Mouse (Mus musculus): ENCODE results near the gene Exoc3l4. TPM values are rescaled to one million over a fixed set of nuclear protein-coding genes. Genes with fewer than 3 reads are reported as not detected.
A peak's percentile ranks its signal among the peaks of the same experiment; 100 is the strongest.

Gene Exoc3l4
- polyA plus RNA-seq, 1 experiment from 2014 or later: 2.1 TPM

DNA sequence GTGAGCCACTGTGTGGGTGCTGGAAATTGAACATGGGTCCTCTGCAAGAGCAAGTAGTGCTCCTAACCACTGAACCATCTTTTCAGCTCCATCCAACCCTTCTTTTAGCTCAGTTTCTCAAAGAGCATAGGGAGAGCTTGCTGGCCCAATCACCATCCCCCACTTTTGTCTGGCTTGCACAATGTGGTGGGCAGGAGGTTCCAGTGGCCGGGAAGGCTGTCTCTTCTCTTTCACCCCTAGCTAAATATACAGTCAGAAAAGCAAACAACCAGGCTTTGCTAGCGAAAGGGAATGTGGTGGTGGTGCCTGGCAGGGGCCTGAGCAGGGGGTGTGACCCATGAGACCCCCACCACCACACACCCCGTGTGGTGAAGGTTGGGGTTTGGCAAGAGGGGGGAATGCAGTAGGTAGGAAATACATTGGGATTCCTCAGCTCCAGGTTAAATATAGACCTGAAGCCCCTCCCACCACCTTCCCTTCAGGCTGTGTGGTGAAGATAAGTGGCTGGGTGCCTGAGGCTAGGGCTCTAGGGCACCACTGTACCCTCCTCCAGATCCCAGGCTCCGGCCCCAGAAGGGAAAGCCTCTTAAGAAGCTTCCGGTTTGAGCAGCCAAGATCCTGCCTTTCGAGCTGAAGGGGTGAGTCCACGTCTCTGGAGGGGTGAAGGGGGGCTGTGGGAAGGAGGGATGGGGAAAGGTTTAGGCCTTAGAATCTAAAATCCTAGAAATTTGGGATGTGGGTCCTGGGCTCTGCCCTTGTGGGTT lies 4.3 kb downstream of the Exoc3l4 start:
- Histone ChIP-seq H3K27ac (ENCODE audit: low read length) (no peak overlapping the region), H3K36me3 (ENCODE audit: control insufficient read depth, insufficient read depth, low read length) (no peaks in the 10 kb centered on the region), H3K4me3 (ENCODE audit: low read depth, low read length) (no peak overlapping the region), H3K4me2 (ENCODE audit: low read length) (no peak overlapping the region), H3K4me1 (ENCODE audit: control insufficient read depth, insufficient read depth, low read length) (peaks cover 13% of the 10 kb centered on the region), H3K27me3 (ENCODE audit: control insufficient read depth, insufficient read depth, low read depth, low read length) (peaks cover 54% of the 10 kb centered on the region), H3K9me3 (replicated peaks; ENCODE audit: control insufficient read depth, low read length, poor library complexity, severe bottlenecking) (no peaks in the 10 kb centered on the region), H3K9ac (ENCODE audit: low read depth, low read length) (0 out of 2 replicates have a peak overlapping the region, but pooled peaks have one; percentile 6)
- no peak for ATAC-seq
- 47% methylated on average over 7 of the region's 7 CpGs for whole genome bisulfite sequencing

DNA sequence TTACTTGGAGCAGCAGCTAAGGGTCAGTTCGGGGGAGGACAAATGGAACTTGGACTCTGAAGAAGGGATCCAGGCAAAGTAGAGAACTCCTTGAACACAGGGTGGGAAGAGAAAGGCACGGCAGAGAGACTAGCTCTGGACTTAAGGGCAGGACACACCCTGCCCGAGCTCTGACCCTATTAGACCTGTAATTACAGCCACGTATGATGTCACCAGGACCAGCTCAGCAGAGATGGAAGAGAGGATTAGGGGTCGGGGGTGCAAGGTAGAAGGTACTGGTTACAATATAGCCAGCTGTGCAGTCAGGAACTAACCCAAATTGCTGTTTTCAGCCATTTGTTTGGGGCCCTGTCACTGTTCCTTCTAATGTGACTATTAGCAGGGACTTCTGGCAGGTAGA lies 6.0 kb downstream of the Exoc3l4 start:
- no peaks in the 10 kb centered on the region for H3K36me3 ChIP-seq (ENCODE audit: control insufficient read depth, insufficient read depth, low read length)
- H3K9ac ChIP-seq (ENCODE audit: low read depth, low read length): no peak overlapping the region
- 46% methylated on average over 5 of the region's 5 CpGs for WGBS
- H3K27ac ChIP-seq (ENCODE audit: low read length): no peak overlapping the region
- peaks cover 2% of the 10 kb centered on the region; the same call in 1 of the 2 replicates for H3K4me1 ChIP-seq (ENCODE audit: control insufficient read depth, insufficient read depth, low read length)
- peaks cover 65% of the 10 kb centered on the region for H3K27me3 ChIP-seq (ENCODE audit: control insufficient read depth, insufficient read depth, low read depth, low read length)
- no peak overlapping the region for H3K4me3 ChIP-seq (ENCODE audit: low read depth, low read length)
- no peak for ATAC-seq
- H3K4me2 ChIP-seq (ENCODE audit: low read length): no peak overlapping the region
- no peaks in the 10 kb centered on the region for H3K9me3 ChIP-seq (replicated peaks; ENCODE audit: control insufficient read depth, low read length, poor library complexity, severe bottlenecking)

DNA sequence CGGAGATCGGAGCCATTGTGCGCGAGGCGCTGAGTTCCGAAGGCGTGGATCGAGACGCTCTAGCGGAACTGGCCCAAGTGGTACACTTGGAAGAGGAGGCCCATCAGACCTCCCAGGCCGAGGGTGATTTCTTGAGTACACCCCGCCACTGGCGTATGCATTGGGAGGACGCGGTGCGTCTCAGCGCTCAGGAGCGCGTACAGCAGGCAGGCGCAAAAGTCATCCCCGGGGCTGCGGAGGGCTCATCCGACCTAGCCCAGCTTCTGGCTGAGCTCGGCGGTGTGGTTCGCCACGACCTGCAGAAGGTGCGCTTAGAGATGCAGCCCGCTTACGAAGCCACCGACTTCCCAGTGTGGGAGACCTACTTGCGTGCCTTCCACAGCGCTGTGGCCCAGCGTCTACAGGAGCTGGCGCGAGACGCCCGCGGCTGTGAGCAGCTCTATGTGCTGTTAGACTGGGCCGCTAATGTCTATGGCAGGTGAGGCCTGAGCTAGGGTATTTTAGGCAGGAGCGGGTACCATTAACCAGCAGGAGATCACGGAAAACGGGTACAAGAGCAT lies 6.8 kb downstream of the Exoc3l4 start:
- no peak for ATAC-seq
- peaks cover 73% of the 10 kb centered on the region for H3K27me3 ChIP-seq (ENCODE audit: control insufficient read depth, insufficient read depth, low read depth, low read length)
- no peaks in the 10 kb centered on the region for H3K9me3 ChIP-seq (replicated peaks; ENCODE audit: control insufficient read depth, low read length, poor library complexity, severe bottlenecking)
- no peak overlapping the region for H3K27ac ChIP-seq (ENCODE audit: low read length)
- no peaks in the 10 kb centered on the region for H3K36me3 ChIP-seq (ENCODE audit: control insufficient read depth, insufficient read depth, low read length)
- H3K9ac ChIP-seq (ENCODE audit: low read depth, low read length): peak overlapping the region; percentile 48; the same call in 1 of the 2 replicates
- H3K4me3 ChIP-seq (ENCODE audit: low read depth, low read length): peak overlapping the region; percentile 35
- peak overlapping the region; percentile 67 for H3K4me2 ChIP-seq (ENCODE audit: low read length)
- 2% methylated on average over 43 of the region's 43 CpGs for WGBS
- peaks cover 4% of the 10 kb centered on the region for H3K4me1 ChIP-seq (ENCODE audit: control insufficient read depth, insufficient read depth, low read length)

DNA sequence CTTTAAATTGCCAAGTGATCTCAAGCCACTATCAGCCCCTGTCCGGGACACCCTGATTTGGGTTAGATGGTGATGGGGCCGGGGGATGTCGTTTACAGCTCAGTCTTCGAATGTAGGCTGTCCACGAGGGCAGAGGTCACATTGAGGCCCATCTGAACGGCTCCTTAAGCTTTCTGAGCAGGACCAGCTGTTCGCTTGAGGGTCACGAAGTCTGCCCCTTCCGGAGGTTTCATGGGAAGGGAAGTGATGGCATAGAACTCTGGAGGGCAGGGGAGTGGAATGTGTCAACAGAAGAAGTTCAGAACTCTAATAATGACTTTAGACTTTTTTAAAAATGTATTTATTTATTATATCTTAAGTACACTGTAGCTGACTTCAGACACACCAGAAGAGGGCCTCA lies 7.7 kb downstream of the Exoc3l4 start:
- H3K4me3 ChIP-seq (ENCODE audit: low read depth, low read length): no peak overlapping the region
- H3K9ac ChIP-seq (ENCODE audit: low read depth, low read length): no peak overlapping the region
- H3K36me3 ChIP-seq (ENCODE audit: control insufficient read depth, insufficient read depth, low read length): no peaks in the 10 kb centered on the region
- H3K9me3 ChIP-seq (replicated peaks; ENCODE audit: control insufficient read depth, low read length, poor library complexity, severe bottlenecking): no peaks in the 10 kb centered on the region
- whole genome bisulfite sequencing: 14% methylated on average over 9 of the region's 9 CpGs
- no peak overlapping the region for H3K27ac ChIP-seq (ENCODE audit: low read length)
- H3K4me2 ChIP-seq (ENCODE audit: low read length): no peak overlapping the region
- peaks cover 74% of the 10 kb centered on the region for H3K27me3 ChIP-seq (ENCODE audit: control insufficient read depth, insufficient read depth, low read depth, low read length)
- H3K4me1 ChIP-seq (ENCODE audit: control insufficient read depth, insufficient read depth, low read length): peaks cover 8% of the 10 kb centered on the region
- no peak for ATAC-seq

DNA sequence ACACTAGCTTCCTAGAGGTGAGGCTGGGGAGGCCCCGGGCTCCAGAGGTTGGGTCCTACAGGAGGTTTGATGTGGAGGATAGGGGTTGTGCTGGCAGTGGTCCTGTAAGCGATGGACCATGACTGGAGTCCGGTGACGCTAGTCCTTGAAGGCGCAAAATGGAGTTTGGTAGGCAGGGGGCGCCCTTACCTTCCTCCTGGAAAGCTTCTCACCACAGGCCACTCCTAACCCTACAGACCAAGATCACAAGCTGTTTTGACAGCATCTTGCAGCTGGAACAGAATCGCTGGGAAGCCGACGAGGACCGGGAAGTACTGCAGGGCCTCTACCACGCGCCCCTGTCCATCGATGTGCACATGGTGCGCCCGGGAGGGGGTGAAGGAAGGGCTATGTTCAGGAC lies 8.4 kb downstream of the Exoc3l4 start:
- Histone ChIP-seq H3K4me2 (ENCODE audit: low read length) (peak overlapping the region; percentile 21; the same call in 1 of the 2 replicates), H3K27ac (ENCODE audit: low read length) (no peak overlapping the region), H3K27me3 (ENCODE audit: control insufficient read depth, insufficient read depth, low read depth, low read length) (peaks cover 75% of the 10 kb centered on the region), H3K4me1 (ENCODE audit: control insufficient read depth, insufficient read depth, low read length) (peaks cover 14% of the 10 kb centered on the region), H3K9me3 (replicated peaks; ENCODE audit: control insufficient read depth, low read length, poor library complexity, severe bottlenecking) (no peaks in the 10 kb centered on the region), H3K36me3 (ENCODE audit: control insufficient read depth, insufficient read depth, low read length) (no peaks in the 10 kb centered on the region), H3K9ac (ENCODE audit: low read depth, low read length) (no peak overlapping the region), H3K4me3 (ENCODE audit: low read depth, low read length) (no peak overlapping the region)
- WGBS: 4% methylated on average over 15 of the region's 15 CpGs
- ATAC-seq: no peak

DNA sequence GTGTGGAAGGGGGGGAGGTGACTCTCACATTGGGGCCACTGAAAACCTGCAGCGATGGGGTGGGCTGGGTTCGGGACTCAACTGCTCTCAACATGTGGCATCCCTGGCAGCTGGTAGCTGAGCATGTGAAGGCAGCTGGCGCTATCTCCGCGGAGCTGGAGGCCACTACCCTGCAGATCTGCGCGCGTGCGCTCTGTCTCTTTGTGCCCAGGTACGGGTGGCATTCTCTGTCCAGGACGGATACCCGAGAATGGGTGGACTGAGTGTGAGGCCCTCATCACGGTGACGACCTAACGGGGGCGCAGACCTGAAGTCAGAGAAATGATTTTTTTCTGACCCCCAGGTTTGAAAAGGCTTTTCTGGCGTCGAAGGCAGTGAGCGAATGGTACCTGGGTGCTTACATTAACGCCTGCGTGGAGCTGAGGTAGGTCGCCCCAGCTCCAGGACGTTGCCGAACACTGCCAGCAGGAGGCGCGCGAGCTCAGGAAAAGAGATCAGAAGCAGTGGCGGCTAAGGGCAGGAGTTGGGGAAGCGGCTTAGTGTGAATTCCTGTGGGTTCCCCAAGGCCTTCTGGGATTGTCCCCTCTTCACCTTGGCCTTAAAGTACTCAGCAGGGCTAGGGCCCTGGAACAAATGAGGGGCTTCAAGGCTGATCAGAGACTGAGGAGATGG lies 9.1 kb downstream of the Exoc3l4 start:
- Histone ChIP-seq H3K9me3 (replicated peaks; ENCODE audit: control insufficient read depth, low read length, poor library complexity, severe bottlenecking) (no peaks in the 10 kb centered on the region), H3K9ac (ENCODE audit: low read depth, low read length) (no peak overlapping the region), H3K36me3 (ENCODE audit: control insufficient read depth, insufficient read depth, low read length) (no peaks in the 10 kb centered on the region), H3K4me2 (ENCODE audit: low read length) (peak overlapping the region; percentile 24; the same call in 1 of the 2 replicates), H3K27ac (ENCODE audit: low read length) (no peak overlapping the region), H3K4me1 (ENCODE audit: control insufficient read depth, insufficient read depth, low read length) (peaks cover 16% of the 10 kb centered on the region), H3K27me3 (ENCODE audit: control insufficient read depth, insufficient read depth, low read depth, low read length) (peaks cover 80% of the 10 kb centered on the region), H3K4me3 (ENCODE audit: low read depth, low read length) (no peak overlapping the region)
- peak; percentile 64 for ATAC-seq
- 16% methylated on average over 29 of the region's 29 CpGs for WGBS

DNA sequence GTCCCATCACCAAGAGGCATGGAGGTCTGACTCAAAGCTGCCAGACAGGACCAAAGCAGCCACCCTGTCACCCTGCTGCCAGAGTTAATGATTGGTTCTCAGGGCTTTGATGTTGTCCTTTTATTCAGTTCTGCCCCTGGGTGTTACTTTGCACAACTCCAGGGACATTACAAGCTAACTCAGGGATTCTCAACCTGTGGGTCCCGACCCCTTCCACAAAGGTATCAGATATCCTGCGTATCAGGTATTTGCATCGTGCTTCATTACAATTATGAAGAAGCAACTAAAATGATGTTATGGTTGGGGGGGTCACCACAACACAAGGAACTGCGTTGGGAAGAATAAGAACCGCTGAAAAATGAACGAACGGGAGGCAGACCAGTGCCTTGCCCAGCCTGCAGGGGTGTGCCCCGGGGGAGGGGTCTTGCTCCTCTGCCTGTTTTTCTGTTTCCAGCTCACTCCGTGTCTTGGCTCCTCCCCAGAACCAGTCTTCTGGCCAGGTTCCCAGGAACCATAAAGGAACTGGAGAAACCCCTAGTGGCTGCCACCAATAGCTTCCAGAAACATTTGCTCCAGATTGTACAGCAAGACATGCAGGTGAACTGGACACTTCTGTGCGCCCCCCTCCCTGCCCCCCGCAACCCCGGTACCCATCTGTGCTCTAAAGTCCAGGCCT lies 10.8 kb downstream of the Exoc3l4 start:
- H3K4me1 ChIP-seq (ENCODE audit: control insufficient read depth, insufficient read depth, low read length): peaks cover 16% of the 10 kb centered on the region
- 44% methylated on average over 12 of the region's 12 CpGs for WGBS
- no peak overlapping the region for H3K4me3 ChIP-seq (ENCODE audit: low read depth, low read length)
- H3K27ac ChIP-seq (ENCODE audit: low read length): no peak overlapping the region
- ATAC-seq: no peak
- no peaks in the 10 kb centered on the region for H3K36me3 ChIP-seq (ENCODE audit: control insufficient read depth, insufficient read depth, low read length)
- H3K9me3 ChIP-seq (replicated peaks; ENCODE audit: control insufficient read depth, low read length, poor library complexity, severe bottlenecking): no peaks in the 10 kb centered on the region
- no peak overlapping the region for H3K4me2 ChIP-seq (ENCODE audit: low read length)
- peaks cover 75% of the 10 kb centered on the region for H3K27me3 ChIP-seq (ENCODE audit: control insufficient read depth, insufficient read depth, low read depth, low read length)
- no peak overlapping the region for H3K9ac ChIP-seq (ENCODE audit: low read depth, low read length)

DNA sequence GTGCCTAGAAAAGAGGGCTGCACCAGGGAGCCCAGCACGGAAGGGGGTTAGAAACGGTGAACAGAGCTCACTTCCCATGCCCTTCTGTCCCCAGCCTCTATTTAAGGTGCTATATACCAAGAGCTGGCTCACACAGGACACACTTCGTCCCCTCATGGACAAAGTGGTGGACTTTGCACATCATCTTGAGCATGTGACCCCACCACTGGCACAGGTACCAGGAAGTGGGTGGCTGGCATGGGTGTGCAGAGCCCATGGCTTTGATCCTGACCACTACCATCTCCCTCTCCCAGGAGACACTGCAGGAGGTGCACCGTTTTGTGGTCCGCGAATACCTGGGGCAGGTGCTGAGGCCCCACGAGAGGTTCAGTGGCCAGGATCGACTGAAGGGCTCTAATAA lies 11.5 kb downstream of the Exoc3l4 start:
- Histone ChIP-seq H3K4me3 (ENCODE audit: low read depth, low read length) (no peak overlapping the region), H3K27me3 (ENCODE audit: control insufficient read depth, insufficient read depth, low read depth, low read length) (peaks cover 69% of the 10 kb centered on the region)
- WGBS: 21% methylated on average over 8 of the region's 8 CpGs

More for the DNA sequence above, 11.5 kb downstream of the Exoc3l4 start:
- ATAC-seq: no peak
- no peaks in the 10 kb centered on the region for H3K9me3 ChIP-seq (replicated peaks; ENCODE audit: control insufficient read depth, low read length, poor library complexity, severe bottlenecking)
- H3K9ac ChIP-seq (ENCODE audit: low read depth, low read length): no peak overlapping the region
- H3K4me2 ChIP-seq (ENCODE audit: low read length): no peak overlapping the region
- H3K4me1 ChIP-seq (ENCODE audit: control insufficient read depth, insufficient read depth, low read length): peaks cover 20% of the 10 kb centered on the region
- no peaks in the 10 kb centered on the region for H3K36me3 ChIP-seq (ENCODE audit: control insufficient read depth, insufficient read depth, low read length)
- no peak overlapping the region for H3K27ac ChIP-seq (ENCODE audit: low read length)

Data from midbrain, embryonic 16.5 days (tissue).